Mouse (Mus musculus) heart, postnatal 36 days (tissue): ENCODE data around the gene 9330182L06Rik. TPM values are rescaled to one million over a fixed set of nuclear protein-coding genes. Genes with fewer than 3 reads are reported as not detected.
A peak's percentile ranks its signal among the peaks of the same experiment; 100 is the strongest.

Source experiments
- DNase-seq, 2 experiments: peaks; one replicate each; pipeline ENCODE4 v3.0.0; 2021 to 2022
- intact Hi-C: fragments of 180-260 bp; cut with DNase I; formaldehyde crosslinking; loops from one replicate; pipeline ENCODE4 v1.15.1; 2025
- total RNA-seq, 2 experiments: library from RNA; stranded (reverse); gene quantifications; 2 replicates each; pipeline ENCODE4 v1.2.3; 2021

9330182L06Rik gene
- total RNA-seq, result under 1 TPM; 0.11 to 0.22 TPM

- DNase-seq, result peak; percentile 10 to 19
- intact Hi-C loops, result loop anchor here (5.0 kb wide), 1 partner anchor 98 kb away; no protein-coding TSS in a partner anchor
These were observed at the start of gene 9330182L06Rik for GRCm38 (mm10) chr5:9265586-9266279. TSS of gene 9330182L06Rik (plus strand) at chr5:9266118.

GRCm38 (mm10) chr5:9227456-9228008, 38.4 kb upstream of the 9330182L06Rik start:
- intact Hi-C loops, result no loop called here
- DNase-seq, result no peak

- no peak for DNase-seq
- intact Hi-C loops, result no loop called here
These were observed 1.6 kb upstream of the 9330182L06Rik start for GRCm38 (mm10) chr5:9264361-9264760.

GRCm38 (mm10) chr5:9266280-9266923, 484 bp downstream of the 9330182L06Rik start:
- DNase-seq, result no peak
- intact Hi-C loops, result loop anchor here (5.0 kb wide), 1 partner anchor 99 kb away; no protein-coding TSS in a partner anchor

- DNase-seq, result no peak
- intact Hi-C loops, result loop anchor here (5.0 kb wide), 1 partner anchor 102 kb away; no protein-coding TSS in a partner anchor
These were observed 3.7 kb downstream of the 9330182L06Rik start for GRCm38 (mm10) chr5:9269666-9270065.

- intact Hi-C loops, result no loop called here
- no peak for DNase-seq
These were observed 7.1 kb downstream of the 9330182L06Rik start for GRCm38 (mm10) chr5:9272976-9273375.

- DNase-seq, result no peak
- intact Hi-C loops, result no loop called here
These were observed 30.0 kb downstream of the 9330182L06Rik start for GRCm38 (mm10) chr5:9295777-9296549.

GRCm38 (mm10) chr5:9296550-9296928, 30.6 kb downstream of the 9330182L06Rik start:
- intact Hi-C loops, result no loop called here
- no peak for DNase-seq

- DNase-seq, result no peak
- intact Hi-C loops, result no loop called here
These were observed 60.9 kb downstream of the 9330182L06Rik start for GRCm38 (mm10) chr5:9326863-9327262.

- DNase-seq, result no peak
- intact Hi-C loops, result no loop called here
These were observed 61.6 kb downstream of the 9330182L06Rik start for GRCm38 (mm10) chr5:9327528-9327927.

- DNase-seq, result no peak
- intact Hi-C loops, result no loop called here
These were observed 73.0 kb downstream of the 9330182L06Rik start for GRCm38 (mm10) chr5:9338756-9339510.

GRCm38 (mm10) chr5:9339511-9340173, 73.7 kb downstream of the 9330182L06Rik start:
- no peak for DNase-seq
- intact Hi-C loops, result no loop called here

- intact Hi-C loops, result no loop called here
These were observed 78.7 kb downstream of the 9330182L06Rik start for GRCm38 (mm10) chr5:9344581-9344980.

GRCm38 (mm10) chr5:9345038-9345617, 79.2 kb downstream of the 9330182L06Rik start:
- no peak for DNase-seq
- intact Hi-C loops, result no loop called here

More at GRCm38 (mm10) chr5:9344581-9344980, 78.7 kb downstream of the 9330182L06Rik start:
- DNase-seq, result no peak

GRCm38 (mm10) chr5:9345625-9346024, 79.7 kb downstream of the 9330182L06Rik start:
- DNase-seq, result no peak
- intact Hi-C loops, result no loop called here

GRCm38 (mm10) chr5:9346510-9346909, 80.6 kb downstream of the 9330182L06Rik start:
- intact Hi-C loops, result no loop called here
- DNase-seq, result no peak

GRCm38 (mm10) chr5:9352163-9352562, 86.2 kb downstream of the 9330182L06Rik start:
- no peak for DNase-seq
- intact Hi-C loops, result no loop called here

GRCm38 (mm10) chr5:9352646-9353045, 86.7 kb downstream of the 9330182L06Rik start:
- DNase-seq, result no peak
- intact Hi-C loops, result no loop called here

GRCm38 (mm10) chr5:9354257-9354656, 88.3 kb downstream of the 9330182L06Rik start:
- DNase-seq, result no peak
- intact Hi-C loops, result no loop called here
